Mouse (Mus musculus): Measurements from ENCODE around the gene Stard7.
"Not testable (repeated sequence)": the region's sequence is repeated elsewhere in the genome, so short reads cannot be mapped to it uniquely, and the experiment has no call there.

Stard7 gene

DNA sequence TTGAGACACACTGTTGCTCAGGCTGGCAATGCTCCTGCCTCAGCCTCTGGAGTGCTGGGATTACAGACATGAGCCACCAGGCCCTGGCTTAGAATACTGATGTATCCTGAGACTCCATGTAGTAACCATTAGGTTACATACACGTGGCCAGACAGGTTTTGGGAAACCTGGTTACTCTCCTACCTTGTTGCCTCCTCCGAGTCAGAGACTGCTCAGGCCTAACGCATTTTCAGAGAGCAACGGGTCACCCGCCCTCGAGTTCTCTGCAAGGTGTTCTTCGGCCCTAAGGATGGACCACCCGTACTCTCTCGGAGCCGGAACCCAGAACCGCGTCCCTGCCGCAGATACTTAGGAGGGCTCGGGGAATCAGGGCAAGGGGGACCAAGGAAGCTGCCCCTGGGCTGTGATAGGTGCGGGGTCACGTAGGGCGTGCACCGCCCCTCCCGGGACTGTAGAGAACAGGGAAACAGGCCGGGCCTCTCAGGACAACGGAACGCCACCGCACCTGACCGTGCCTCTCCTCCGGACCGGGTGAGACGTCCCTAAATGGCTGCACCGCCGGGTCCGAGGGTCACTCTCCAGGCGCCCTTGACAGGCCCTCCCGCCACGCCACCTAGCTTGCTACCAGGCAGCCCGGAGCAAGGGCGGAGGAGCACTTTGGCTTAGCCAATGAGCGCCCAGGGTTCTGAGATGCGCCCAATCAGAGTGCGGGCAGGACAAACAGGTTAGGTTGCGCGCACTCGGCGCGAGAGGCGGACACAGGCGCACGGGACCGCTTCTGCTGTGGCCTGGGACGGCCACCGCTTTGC lies at the start of gene Stard7:
TSS of gene Stard7 (plus strand) at position 728 of the 809 bp plus-strand sequence.
- in situ Hi-C loops (cut with MboI, MseI), result no loop called here

DNA sequence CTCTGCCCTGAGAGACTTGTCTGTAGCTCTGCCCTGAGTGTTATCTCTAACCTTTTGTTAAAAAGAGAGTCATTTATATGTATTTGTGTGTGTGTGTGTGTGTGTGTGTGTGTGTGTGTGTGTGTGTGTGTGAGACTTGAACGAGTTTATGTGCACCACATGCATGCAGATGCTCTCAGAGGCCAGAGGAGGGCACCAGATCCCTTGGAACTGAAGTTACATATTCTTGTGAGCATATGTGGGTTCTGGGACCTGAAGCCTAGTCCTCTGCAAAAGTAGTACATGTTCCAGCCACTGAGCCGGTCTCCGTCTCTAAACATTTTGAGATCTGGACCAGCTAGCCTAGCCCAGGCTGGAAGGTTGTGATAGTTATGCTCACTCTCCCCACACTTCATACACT lies 44.8 kb upstream of the Stard7 start:
- in situ Hi-C loops (cut with MboI, MseI), result loop anchor here (25.0 kb wide), 1 partner anchor 1437 kb away; no protein-coding TSS in a partner anchor

DNA sequence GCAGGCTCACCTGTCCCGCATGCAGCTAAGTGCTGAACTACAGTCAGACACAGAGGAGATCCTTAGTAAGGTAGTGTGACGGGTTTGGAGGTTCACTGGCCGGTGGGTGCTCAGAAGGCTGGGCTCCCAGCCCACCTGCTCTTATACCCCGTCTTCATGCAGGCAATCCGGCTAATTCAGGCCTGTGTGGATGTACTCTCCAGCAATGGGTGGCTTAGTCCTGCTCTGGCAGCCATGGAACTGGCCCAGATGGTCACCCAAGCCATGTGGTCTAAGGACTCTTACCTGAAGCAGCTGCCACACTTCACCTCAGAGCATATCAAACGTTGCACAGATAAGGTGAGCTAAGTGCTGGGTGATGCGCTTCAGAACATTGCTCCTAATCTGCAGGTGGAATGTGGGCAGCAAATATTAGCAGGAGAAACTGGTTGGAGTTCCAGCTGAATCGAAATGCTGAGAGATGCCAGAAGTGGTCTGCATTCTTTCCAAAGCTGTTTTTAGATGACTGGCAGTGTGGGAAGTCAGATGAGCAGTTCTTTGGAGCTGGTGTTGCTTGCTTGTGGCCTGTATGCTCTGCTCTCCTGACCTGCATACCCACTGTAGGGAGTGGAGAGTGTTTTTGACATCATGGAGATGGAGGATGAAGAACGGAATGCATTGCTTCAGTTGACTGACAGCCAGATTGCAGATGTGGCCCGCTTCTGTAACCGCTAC lies 32.0 kb upstream of the Stard7 start:
- in situ Hi-C loops (cut with MboI, MseI), result loop anchor here (25.0 kb wide), 1 partner anchor 1424 kb away; no protein-coding TSS in a partner anchor

DNA sequence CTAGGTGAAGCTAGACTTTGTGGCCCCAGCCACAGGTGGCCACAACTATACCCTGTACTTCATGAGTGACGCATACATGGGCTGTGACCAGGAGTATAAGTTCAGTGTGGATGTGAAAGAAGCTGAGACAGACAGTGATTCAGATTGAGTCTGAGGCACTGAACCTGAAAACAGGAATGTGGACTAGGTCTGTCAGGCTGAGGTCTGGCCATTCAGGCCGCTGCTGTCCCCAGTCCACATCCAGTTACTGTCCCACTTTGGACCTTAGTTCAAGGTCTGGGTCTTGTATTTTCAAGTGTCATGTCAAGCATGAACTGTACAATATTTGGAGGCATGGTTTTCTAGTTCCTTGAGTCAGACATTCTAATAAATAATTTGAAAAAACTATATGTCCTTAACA lies 30.0 kb upstream of the Stard7 start:
- in situ Hi-C loops (cut with MboI, MseI), result loop anchor here (25.0 kb wide), 1 partner anchor 1422 kb away; no protein-coding TSS in a partner anchor

DNA sequence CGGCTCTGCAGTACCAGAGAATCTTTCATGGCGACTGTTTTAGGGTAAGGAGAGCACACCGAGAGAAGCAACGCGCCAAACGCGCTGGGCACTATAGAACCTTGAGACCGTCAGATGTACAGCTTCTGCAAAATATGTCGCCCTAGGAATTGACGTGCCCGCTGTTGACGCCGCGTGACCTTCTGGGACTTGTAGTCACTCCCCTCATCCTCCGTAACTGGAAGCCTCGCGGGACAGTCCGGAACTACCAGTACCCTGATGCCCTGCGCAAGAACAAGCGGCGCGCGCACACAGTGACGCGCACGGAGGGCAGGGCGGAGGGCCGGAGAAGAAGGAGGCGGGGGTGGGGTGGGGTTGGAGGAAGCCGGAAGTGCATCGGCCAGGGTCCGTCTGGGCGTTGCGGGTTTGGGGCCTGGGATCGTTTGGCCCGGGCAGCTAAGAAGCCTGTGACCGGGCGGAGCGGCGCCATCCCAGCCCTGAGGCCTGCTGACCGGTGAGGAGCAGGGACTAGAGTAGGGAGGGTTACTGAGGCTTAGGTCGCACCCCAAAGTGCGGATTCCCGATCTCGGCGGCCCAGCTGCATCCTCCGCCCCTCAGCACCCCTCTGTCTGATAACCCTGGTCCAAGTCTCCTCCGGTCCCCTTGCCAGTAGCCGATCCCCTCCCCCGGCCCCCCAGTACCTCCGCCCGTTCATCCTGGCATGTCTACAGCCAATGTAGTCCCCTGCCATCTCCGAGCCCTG lies 22.3 kb upstream of the Stard7 start, which contains the start of the genes Ciao1 and Tmem127:
TSS of gene Ciao1 (minus strand) at position 225 of the 742 bp plus-strand sequence.
TSS of gene Tmem127 (plus strand) at position 317 of the 742 bp plus-strand sequence.
- in situ Hi-C loops (cut with MboI, MseI), result loop anchor here (5.0 to 25.0 kb wide), 2 partner anchors 35 to 1415 kb away; no protein-coding TSS in a partner anchor

DNA sequence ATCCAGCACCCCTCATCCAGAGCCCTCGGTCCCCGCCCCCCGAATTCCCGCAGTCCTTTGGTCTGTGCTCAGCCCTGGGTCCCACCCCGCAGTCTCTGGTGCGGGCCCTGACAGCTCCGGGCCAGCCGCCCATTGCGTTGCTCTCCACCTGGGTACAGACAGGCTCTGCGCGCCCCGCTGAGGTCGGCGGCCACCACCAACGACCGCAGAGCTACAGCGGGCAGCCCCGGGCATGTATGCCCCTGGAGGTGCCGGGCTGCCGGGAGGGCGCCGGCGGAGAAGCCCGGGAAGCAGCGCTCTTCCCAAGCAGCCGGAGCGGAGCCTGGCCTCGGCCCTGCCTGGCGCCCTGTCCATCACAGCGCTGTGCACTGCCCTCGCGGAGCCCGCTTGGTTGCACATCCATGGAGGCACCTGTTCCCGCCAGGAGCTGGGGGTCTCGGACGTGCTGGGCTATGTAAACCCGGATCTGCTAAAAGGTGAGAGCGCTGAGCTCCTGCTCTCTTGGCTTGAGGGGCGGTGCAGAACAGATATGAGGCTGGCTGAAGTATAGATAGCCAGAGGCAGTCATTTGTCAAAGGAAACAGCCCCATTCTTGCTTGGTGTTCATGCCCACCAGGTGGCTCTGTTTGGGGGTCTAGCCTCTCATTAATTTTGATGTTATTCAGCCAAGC lies 21.5 kb upstream of the Stard7 start:
- in situ Hi-C loops (cut with MboI, MseI), result loop anchor here (5.0 to 25.0 kb wide), 2 partner anchors 36 to 1414 kb away; no protein-coding TSS in a partner anchor

DNA sequence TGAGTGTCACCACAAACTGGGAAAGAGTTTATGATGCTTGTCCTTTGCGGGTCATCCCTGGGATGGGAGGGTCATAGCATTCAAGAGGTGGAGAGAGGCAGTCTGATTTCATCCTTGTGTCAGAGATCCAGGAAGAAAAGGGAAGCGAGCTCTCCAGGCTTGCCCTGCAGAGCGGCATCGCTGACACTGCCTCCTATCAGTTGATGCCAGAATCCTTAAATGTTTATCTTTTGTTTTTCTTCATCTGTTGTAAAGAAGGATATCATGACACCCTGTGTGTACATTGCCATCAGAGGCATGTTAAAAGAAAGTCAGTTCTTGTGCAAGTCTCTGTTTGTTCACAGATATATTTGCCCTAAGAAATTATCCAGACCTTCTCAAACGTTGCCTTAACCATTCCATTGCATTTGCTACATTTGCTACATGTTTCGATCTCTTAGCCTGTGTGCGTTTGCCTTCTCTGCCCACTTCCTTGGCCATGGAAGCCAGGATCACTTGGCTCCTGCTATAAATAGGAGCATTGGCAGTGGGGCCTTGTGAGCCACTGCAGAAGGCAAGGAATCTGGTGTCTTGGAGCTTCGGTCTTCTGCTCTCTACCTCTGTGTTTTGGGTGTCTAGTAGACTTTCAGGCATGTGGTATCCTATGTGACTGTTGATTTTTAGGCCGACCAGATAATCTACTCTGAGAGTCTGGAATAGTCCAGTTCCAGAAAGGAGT lies 19.6 kb upstream of the Stard7 start:
- in situ Hi-C loops (cut with MboI, MseI), result loop anchor here (10.0 kb wide), 1 partner anchor 1854 kb away; the partner anchor contains the start of gene Polr1b

DNA sequence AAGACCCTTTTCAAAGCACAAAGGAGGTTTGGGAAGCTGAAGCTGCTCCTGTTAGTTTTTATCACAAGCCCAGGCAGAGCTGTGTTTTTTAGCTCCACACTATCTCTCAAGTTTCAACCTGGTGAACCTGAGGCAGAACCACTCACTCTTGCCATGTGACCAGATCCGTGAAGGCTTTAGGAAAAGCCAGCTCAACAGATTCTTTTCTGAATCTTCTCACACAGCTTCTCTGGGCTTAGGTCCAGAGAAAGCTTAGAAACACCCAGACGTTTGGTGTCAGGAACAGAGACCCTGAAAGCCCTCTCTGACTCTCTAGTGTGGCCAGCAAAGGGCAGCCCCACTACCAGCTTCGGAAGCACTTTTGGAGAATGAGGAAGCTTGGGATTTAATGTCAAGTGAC lies 18.6 kb upstream of the Stard7 start:
- in situ Hi-C loops (cut with MboI, MseI), result loop anchor here (10.0 kb wide), 1 partner anchor 1853 kb away; the partner anchor contains the start of gene Polr1b

DNA sequence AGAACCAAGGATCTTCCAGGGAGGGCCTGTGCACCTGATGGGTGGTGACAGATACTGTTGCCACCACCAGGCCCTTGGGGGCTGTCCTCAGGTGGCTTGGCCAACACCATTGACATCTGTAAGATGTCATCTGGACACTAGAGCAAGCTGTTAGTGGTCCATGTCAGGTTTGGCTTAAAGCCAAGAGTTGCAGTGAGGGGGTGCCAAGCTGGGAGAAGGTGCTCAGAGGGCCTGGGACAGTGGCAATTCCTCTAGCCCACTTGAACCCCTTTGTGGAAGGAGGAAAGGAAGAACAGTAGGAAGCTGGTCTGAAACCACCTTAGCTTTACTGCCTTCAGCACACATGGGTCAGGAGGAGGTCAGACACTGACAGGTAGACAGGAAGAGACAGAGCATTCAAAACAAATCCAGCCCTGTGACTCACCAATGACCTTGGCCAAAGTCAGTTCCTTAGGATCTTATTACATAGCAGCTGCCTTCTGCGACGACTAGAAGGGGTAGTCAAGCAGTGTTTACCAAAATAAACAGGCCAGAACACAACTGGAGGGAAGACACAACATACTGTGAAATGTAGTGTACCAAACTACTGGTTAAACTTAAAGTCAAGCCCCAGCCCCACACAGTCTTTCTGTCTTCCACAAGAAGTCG lies 18.0 kb upstream of the Stard7 start:
- in situ Hi-C loops (cut with MboI, MseI), result loop anchor here (10.0 kb wide), 1 partner anchor 1853 kb away; the partner anchor contains the start of gene Polr1b

DNA sequence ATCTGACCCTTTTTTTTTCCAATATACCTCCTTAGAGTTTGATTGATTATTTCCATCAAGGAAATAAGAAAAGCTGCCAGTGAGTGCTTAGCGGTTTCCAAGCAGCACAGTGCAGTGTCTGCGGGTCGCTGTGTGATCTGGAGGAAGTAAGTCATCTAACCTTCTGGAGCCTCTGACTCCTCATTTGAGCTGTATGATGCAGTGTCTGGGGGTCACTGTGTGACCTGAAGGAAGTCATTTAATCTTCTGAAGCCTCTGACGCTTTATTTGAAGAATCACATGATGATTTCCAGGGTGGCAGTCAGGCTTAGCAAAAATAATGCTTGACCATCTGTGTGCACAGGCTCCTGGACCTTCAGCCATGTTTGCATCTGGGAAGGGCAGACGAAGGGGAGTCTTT lies 17.2 kb upstream of the Stard7 start:
- in situ Hi-C loops (cut with MboI, MseI), result loop anchor here (10.0 kb wide), 1 partner anchor 1852 kb away; the partner anchor contains the start of gene Polr1b

DNA sequence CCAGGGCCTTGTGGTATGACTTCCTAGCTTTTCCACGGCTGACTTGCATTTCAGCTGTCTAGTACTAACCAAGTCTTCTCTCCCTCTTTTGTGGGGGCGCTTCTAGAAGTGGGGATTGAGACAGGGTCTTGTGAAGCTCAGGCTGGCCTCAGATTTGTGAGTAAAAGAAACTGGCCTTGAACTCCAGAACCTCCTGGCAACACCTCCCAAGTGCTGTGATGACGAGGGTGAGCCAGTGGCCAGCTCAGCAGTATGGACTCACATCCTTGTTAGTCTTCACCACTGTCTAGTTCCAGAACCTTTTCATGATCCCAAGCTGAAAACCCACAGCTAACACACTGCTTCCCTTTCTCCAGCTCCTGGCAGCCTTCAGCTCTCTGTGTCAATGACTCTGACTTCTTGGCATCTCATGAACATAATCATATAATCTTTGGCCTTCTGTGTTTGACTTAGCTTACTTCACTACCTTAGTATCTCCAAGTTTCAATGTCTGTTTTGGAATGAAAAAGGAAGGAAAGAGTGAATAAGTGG lies 15.3 kb upstream of the Stard7 start:
- in situ Hi-C loops (cut with MboI, MseI), result loop anchor here (10.0 kb wide), 1 partner anchor 1850 kb away; the partner anchor contains the start of gene Polr1b

DNA sequence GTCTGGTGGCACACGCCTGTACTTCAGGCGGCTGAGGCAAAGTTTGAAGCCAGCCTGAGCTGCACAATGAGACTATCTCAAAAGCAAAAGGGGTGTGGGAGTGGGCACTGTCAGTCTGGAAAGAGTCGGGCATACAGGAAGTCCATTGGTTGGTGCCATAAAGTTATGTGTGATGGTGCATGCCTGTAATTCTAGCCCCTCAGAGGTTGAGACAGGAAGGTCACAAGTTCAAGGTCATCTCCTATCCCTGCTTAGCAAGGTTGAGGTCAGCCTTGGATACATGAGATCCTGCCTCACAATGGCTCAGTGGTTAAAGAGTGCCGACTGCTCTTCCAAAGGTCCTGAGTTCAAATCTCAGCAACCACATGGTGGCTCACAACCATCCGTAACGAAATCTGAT lies 14.7 kb upstream of the Stard7 start:
- in situ Hi-C loops (cut with MboI, MseI), result loop anchor here (10.0 kb wide), 1 partner anchor 1850 kb away; the partner anchor contains the start of gene Polr1b

DNA sequence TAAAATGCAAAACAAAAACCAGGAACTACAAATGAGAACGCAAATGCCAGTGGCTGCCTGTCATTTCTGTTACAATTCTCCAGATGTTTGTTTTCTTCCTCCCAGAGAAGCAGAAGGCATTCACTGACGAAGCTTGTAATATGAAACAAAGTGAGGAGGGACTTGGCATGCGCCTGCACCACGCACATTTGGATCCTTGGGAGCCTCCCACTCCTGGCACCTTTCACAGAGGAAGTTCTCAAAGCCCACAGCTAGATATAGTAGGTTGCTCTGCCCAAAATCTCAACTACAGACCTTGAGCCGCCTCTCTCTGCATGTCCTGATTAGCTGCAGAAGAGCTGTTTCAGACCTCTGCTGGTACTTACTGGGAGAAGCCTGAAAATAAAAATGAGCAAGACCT lies 10.7 kb upstream of the Stard7 start:
- in situ Hi-C loops (cut with MboI, MseI), result loop anchor here (10.0 kb wide), 1 partner anchor 1845 kb away; the partner anchor contains the start of gene Polr1b

DNA sequence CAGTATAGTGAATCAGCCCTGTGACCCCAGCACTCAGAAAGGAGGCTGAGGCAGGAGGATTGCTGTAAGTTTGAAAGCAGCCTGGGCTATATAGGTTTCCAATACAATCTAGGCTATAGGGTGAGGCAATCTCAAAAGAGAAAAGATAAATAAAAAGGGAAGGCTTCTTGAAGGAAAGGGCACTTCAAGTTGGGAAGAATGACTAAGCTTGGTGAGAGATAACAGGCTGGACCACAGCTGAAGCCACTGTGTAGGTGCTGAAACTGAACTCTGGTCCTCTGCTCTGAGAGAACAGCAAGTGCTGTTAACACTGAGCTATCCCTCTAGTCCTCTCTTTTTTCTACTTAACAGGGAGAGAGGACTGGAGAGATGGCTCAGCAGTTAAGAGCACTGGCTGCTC lies 7.5 kb upstream of the Stard7 start:
- in situ Hi-C loops (cut with MboI, MseI), result no loop called here

DNA sequence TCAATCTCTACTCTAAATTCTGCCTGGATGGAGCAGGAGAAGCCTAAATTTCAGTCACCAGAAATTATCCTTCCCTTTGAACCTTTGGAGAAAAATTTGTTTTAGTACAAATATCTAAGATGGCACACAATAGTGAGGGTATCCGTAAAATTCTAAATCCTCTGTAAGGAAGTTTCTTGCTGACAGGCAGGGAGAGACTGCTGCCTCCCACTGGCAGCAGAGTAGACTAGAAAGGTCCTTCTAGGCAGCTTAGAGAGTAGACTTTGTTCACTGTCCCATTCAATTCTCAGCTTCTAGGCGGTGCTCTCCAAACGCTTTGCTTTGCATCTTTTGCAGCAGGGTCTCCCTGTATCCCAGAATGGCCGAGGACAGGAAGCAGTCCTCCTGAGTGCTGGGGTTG lies 2.2 kb upstream of the Stard7 start:
- in situ Hi-C loops (cut with MboI, MseI), result no loop called here

DNA sequence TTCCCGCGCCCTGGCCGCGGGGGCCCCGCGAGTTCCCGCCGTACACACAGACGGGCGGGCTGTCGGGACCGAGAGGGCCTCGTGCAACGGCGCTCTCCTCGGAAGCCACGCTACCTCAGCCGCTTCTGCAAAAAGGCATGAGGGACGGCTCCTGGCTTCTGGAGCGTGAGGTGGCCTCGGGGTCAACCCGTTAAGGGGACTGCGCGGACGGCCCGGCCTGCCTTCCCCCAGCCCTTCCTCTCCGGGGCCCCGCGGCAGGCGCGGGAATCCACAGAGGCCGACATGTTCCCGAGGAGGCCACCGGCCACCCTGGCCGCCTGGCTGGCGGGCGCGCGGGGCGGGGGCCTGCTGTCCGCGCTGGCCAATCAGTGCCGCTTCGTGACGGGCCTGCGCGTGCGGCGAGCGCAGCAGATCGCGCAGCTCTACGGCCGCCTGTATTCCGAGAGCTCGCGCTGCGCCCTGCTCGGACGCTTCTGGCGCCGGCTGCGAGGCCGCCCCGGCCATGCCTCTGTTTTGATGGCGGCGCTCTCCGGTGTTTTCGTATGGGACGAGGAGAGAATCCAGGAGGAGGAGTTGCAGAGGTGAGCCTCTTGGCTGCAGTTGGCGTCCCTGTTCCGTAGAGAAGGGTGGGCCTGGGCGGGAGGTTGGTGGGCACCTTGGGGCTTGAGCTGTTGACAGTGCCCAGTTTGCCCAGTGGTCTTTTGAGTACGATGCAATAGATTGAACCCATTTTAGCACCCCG lies 453 bp downstream of the Stard7 start:
- in situ Hi-C loops (cut with MboI, MseI), result no loop called here

DNA sequence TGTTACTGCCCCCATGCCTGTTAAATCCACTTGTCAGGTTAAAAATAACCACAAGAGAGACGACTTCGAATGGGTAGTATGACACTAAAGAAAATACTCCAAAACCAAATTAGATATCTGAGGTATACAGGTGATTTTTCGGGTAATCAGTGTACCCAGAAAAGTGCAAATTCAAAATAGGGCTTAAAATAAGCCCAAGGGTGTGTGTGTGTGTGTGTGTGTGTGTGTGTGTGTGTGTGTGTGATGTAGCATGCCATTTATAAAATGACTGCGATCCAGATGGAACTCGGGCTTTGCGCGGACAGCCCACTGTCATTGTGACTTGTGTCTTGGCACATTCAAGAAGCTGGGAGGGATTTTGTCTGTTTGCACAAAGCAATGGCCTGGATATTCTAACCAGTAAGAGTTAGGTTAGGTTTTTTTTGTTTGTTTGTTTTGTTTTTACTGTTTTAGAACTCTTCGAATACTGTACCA lies 1.1 kb downstream of the Stard7 start:
- in situ Hi-C loops (cut with MboI, MseI), result no loop called here

DNA sequence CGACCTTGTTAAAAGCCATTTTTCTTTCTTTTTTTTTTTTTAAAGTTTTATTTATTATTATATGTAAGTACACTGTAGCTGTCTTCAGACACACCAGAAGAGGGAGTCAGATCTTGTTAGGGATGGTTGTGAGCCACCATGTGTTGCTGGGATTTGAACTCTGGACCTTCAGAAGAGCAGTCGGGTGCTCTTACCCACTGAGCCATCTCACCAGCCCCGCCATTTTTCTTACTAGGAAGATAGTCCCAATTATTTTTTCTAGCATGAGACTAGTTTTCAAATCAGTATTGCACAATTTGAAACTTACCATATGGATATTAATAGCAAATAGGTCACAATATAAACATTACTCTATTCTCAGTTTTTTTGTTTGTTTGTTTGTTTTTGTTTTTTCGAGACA lies 2.0 kb downstream of the Stard7 start:
- in situ Hi-C loops (cut with MboI, MseI), result not testable (repeated sequence)
